Mouse (Mus musculus) CH12.LX (cell line): ENCODE measurements around the gene Card19. TPM values are rescaled to one million over a fixed set of nuclear protein-coding genes. Genes with fewer than 3 reads are reported as not detected.

Experiments used
- DNase-seq: peaks from one replicate; pipeline ENCODE4 v3.0.0-alpha.2; 2013; ENCODE audit errors: extremely low read depth
- H3K27ac ChIP-seq: 2 replicates; pipeline ENCODE4 v1.5.1; 2012; ENCODE audit warnings: low read depth, mild to moderate bottlenecking, control low read depth, moderate library complexity; ENCODE audit not compliant: insufficient read depth
- H3K27me3 ChIP-seq: replicated peaks from 2 replicates; pipeline ENCODE3; 2012; ENCODE audit warnings: inconsistent platforms
- H3K36me3 ChIP-seq, 2 experiments: replicated peaks in 1 of 2; 2 replicates each; pipeline versions ENCODE3 to v1.6.1; 2012; ENCODE audit warnings: inconsistent platforms in 1 of 2, low read length in 1 of 2, mild to moderate bottlenecking in 1 of 2, mixed read lengths in 1 of 2, moderate library complexity in 1 of 2; ENCODE audit not compliant: control insufficient read depth in 1 of 2, insufficient read depth in 1 of 2
- H3K4me1 ChIP-seq, 2 experiments: 2 replicates each; pipeline ENCODE4 v1.6.1; 2012; ENCODE audit warnings: inconsistent platforms in 1 of 2, moderate library complexity in 1 of 2; ENCODE audit not compliant: insufficient read depth in 2 of 2, control insufficient read depth in 1 of 2
- H3K4me2 ChIP-seq: 2 replicates; pipeline ENCODE4 v1.6.1; 2012; ENCODE audit warnings: low read depth, mild to moderate bottlenecking, control low read depth; ENCODE audit not compliant: poor library complexity, insufficient read depth, severe bottlenecking
- H3K4me3 ChIP-seq, 3 experiments: fragments of 150-350 bp in 1 of 3; sonication (generic) in 1 of 3; replicated peaks in 1 of 3; 2 replicates each; pipeline versions ENCODE3 to v1.5.1; 2011 to 2012; ENCODE audit warnings: low read depth in 2 of 3, low read length in 2 of 3, mild to moderate bottlenecking in 2 of 3, moderate library complexity in 2 of 3, control low read depth in 1 of 3, improper control_type of control experiment in 1 of 3, inconsistent platforms in 1 of 3, mixed read lengths in 1 of 3; ENCODE audit not compliant: poor library complexity in 1 of 3
- H3K79me2 ChIP-seq: replicated peaks from 2 replicates; pipeline ENCODE4 v1.6.1; 2012; ENCODE audit warnings: mild to moderate bottlenecking, moderate library complexity; ENCODE audit not compliant: control insufficient read depth, poor library complexity, insufficient read depth, severe bottlenecking; ENCODE audit errors: extremely low read depth
- H3K9ac ChIP-seq: 2 replicates; pipeline ENCODE4 v1.6.1; 2012; ENCODE audit warnings: low read depth, mild to moderate bottlenecking, control low read depth, moderate library complexity; ENCODE audit not compliant: insufficient read depth
- H3K9me3 ChIP-seq: replicated peaks from 2 replicates; pipeline ENCODE3; 2012; ENCODE audit warnings: low read length, inconsistent platforms, mixed read lengths
- CHD2 ChIP-seq: IDR thresholded peaks from 2 replicates; pipeline ENCODE4 v1.6.1; 2011; ENCODE audit warnings: low read length, improper control_type of control experiment
- CTCF ChIP-seq, 2 experiments: IDR thresholded peaks in 1 of 2; conservative IDR thresholded peaks in 1 of 2; 2 replicates each; pipeline ENCODE4 v1.5.1; 2011 to 2012; ENCODE audit warnings: low read depth in 2 of 2, low read length in 2 of 2, improper control_type of control experiment in 1 of 2, inconsistent platforms in 1 of 2, mild to moderate bottlenecking in 1 of 2, moderate library complexity in 1 of 2
- E2F4 ChIP-seq: IDR thresholded peaks from 2 replicates; pipeline ENCODE4 v1.6.1; 2011; ENCODE audit warnings: low read depth, low read length, improper control_type of control experiment; ENCODE audit not compliant: insufficient replicate concordance
- KAT2A ChIP-seq: IDR thresholded peaks from 2 replicates; pipeline ENCODE4 v1.6.1; 2012; ENCODE audit warnings: low read length, improper control_type of control experiment, inconsistent platforms; ENCODE audit not compliant: insufficient replicate concordance
- MAFK ChIP-seq: IDR thresholded peaks from 2 replicates; pipeline ENCODE4 v1.6.1; 2011; ENCODE audit warnings: low read length, improper control_type of control experiment; ENCODE audit not compliant: insufficient replicate concordance
- MAZ ChIP-seq: IDR thresholded peaks from 2 replicates; pipeline ENCODE4 v1.6.1; 2012; ENCODE audit warnings: low read depth, mild to moderate bottlenecking, inconsistent platforms, low read length, improper control_type of control experiment, moderate library complexity
- PAX5 ChIP-seq: IDR thresholded peaks from 2 replicates; pipeline ENCODE4 v1.6.1; 2012; ENCODE audit warnings: low read length, inconsistent platforms, mixed read lengths
- POLR2A ChIP-seq: IDR thresholded peaks from 2 replicates; pipeline ENCODE4 v1.6.1; 2011; ENCODE audit warnings: low read depth, mild to moderate bottlenecking, improper control_type of control experiment, low read length
- POLR2AphosphoS2 ChIP-seq: IDR thresholded peaks from 2 replicates; pipeline ENCODE4 v1.6.1; 2011; ENCODE audit warnings: low read depth, low read length, improper control_type of control experiment
- RAD21 ChIP-seq: IDR thresholded peaks from 2 replicates; pipeline ENCODE4 v1.6.1; 2011; ENCODE audit warnings: low read depth, mild to moderate bottlenecking, low read length, improper control_type of control experiment, moderate library complexity
- RCOR1 ChIP-seq: conservative IDR thresholded peaks from 2 replicates; pipeline ENCODE4 v1.6.1; 2012; ENCODE audit warnings: low read depth, mild to moderate bottlenecking, inconsistent platforms, low read length, improper control_type of control experiment
- SMC3 ChIP-seq: IDR thresholded peaks from 2 replicates; pipeline ENCODE4 v1.6.1; 2011; ENCODE audit warnings: low read depth, low read length, improper control_type of control experiment
- TBP ChIP-seq: conservative IDR thresholded peaks from 2 replicates; pipeline ENCODE4 v1.6.1; 2011; ENCODE audit warnings: low read depth, low read length, improper control_type of control experiment
- TCF12 ChIP-seq: IDR thresholded peaks from 2 replicates; pipeline ENCODE4 v1.6.1; 2014; ENCODE audit warnings: low read depth, mild to moderate bottlenecking, inconsistent platforms, low read length, improper control_type of control experiment
- UBTF ChIP-seq: IDR thresholded peaks from 2 replicates; pipeline ENCODE4 v1.6.1; 2012; ENCODE audit warnings: low read depth, mild to moderate bottlenecking, inconsistent platforms, low read length, improper control_type of control experiment, moderate library complexity
- USF1 ChIP-seq: IDR thresholded peaks from 2 replicates; pipeline ENCODE4 v1.6.1; 2014; ENCODE audit warnings: low read depth, mild to moderate bottlenecking, inconsistent platforms, low read length, improper control_type of control experiment
- USF2 ChIP-seq: conservative IDR thresholded peaks from 2 replicates; pipeline ENCODE4 v1.6.1; 2011; ENCODE audit warnings: low read depth, low read length, improper control_type of control experiment
- ZC3H11A ChIP-seq: IDR thresholded peaks from 2 replicates; pipeline ENCODE4 v1.6.1; 2012; ENCODE audit warnings: low read depth, mild to moderate bottlenecking, inconsistent platforms, low read length, improper control_type of control experiment
- ZKSCAN1 ChIP-seq: IDR thresholded peaks from 2 replicates; pipeline ENCODE4 v1.6.1; 2012; ENCODE audit warnings: low read depth, inconsistent platforms, low read length, improper control_type of control experiment, borderline replicate concordance
- ZMIZ1 ChIP-seq: IDR thresholded peaks from 2 replicates; pipeline ENCODE4 v1.6.1; 2012; ENCODE audit warnings: low read depth, mild to moderate bottlenecking, inconsistent platforms, low read length, improper control_type of control experiment
- ZNF384 ChIP-seq: IDR thresholded peaks from 2 replicates; pipeline ENCODE4 v1.6.1; 2012; ENCODE audit warnings: low read depth, low read length, improper control_type of control experiment, inconsistent platforms
- dilution Hi-C: fragments of 300-500 bp; cut with MboI; formaldehyde crosslinking; loops from 2 replicates; pipeline ENCODE4 v1.14.3; 2020; ENCODE audit warnings: low sequenced_read_pairs; ENCODE audit not compliant: extremely low pct_unique_long_range_greater_than_20kb, extremely low pct_ligation_motif_present
- in situ Hi-C: fragments of 300-500 bp; cut with MboI; formaldehyde crosslinking; loops from 3 replicates; pipeline ENCODE4 v1.14.3; 2019; ENCODE audit warnings: low sequenced_read_pairs, low pct_ligation_motif_present, low pct_unique_long_range_greater_than_20kb, mixed read lengths
- polyA plus RNA-seq: library from polyadenylated mRNA; unstranded; fragments of >175 nt; gene quantifications from 2 replicates; pipeline ENCODE4 v1.2.1, GENCODE M21; 2012; ENCODE audit warnings: low read depth; ENCODE audit not compliant: insufficient read length
- total RNA-seq, 2 experiments: library from RNA; depleted of rRNA; stranded (reverse); fragments of 300-350 nt in 1 of 2; fragments of >200 nt in 1 of 2; gene quantifications; 2 replicates each; pipeline ENCODE4 v1.2.3; 2012 to 2014

The Card19 gene
- total and polyA plus RNA-seq, 3 experiments: 3.9 to 9.3 (median 5.2) TPM

DNA sequence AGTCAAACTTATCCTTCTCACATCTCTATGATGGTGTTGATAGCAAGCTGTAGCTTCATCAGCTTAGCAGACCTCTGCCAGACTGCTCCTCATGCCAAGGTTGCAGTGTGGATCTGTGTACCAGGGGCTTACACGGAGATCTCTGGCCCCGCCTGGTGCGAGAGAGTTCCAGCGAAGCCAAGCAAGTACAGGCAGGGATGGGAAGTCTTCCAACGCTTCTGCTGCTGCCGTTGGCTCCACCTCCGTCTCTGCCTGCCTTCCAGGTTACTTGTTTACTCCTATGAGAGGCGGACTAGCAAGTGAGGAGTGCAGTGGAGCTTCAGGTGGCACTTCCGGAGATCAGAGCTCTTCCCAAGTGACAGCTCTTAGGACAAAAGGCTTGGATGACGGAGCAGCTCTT lies 8.5 kb upstream of the Card19 start:
- Histone ChIP-seq H3K4me1 (peaks cover 8 to 23% of the 10 kb centered on the region in 2 experiments), H3K4me2 (no peak overlapping the region), H3K79me2 (no peaks in the 10 kb centered on the region), H3K27me3 (no peaks in the 10 kb centered on the region), H3K9me3 (peaks cover 5% of the 10 kb centered on the region), H3K9ac (no peak overlapping the region), H3K4me3 (no peak overlapping the region), H3K27ac (no peak overlapping the region), H3K36me3 (no peaks in the 10 kb centered on the region)
- no peak for DNase-seq
- TF ChIP-seq MAFK (no peak), USF1 (no peak), TCF12 (no peak), RCOR1 (no peak), ZKSCAN1 (no peak), CHD2 (no peak), SMC3 (no peak), ZNF384 (no peak), ZC3H11A (no peak), PAX5 (no peak), POLR2AphosphoS2 (no peak), KAT2A (no peak), RAD21 (no peak), MAZ (no peak), UBTF (no peak), CTCF (conservative IDR thresholded peaks at IDR 0.05 in 1 of 2, IDR thresholded peaks at IDR 0.05 in 1 of 2; ENCODE audit: low read depth in 2 of 2, low read length in 2 of 2) (no peak), USF2 (no peak)
- in situ Hi-C loops: no loop called here
- dilution Hi-C loops: no loop called here

GRCm38 (mm10) chr13:49220912-49221311 lies 5.1 kb upstream of the Card19 start:
- Histone ChIP-seq H3K36me3 (no peaks in the 10 kb centered on the region), H3K9ac (no peak overlapping the region), H3K4me1 (peaks cover 8 to 31% of the 10 kb centered on the region in 2 experiments), H3K4me2 (no peak overlapping the region), H3K79me2 (no peaks in the 10 kb centered on the region), H3K27ac (no peak overlapping the region), H3K27me3 (peaks cover 16% of the 10 kb centered on the region), H3K9me3 (peaks cover 5% of the 10 kb centered on the region), H3K4me3 (no peak overlapping the region)
- dilution Hi-C loops: no loop called here
- in situ Hi-C loops: no loop called here
- no peak for DNase-seq
- TF ChIP-seq POLR2A (no peak), E2F4 (no peak), ZMIZ1 (no peak), CTCF (conservative IDR thresholded peaks at IDR 0.05 in 1 of 2, IDR thresholded peaks at IDR 0.05 in 1 of 2; ENCODE audit: low read depth in 2 of 2, low read length in 2 of 2) (peak in 1 of 2 experiments; percentile 27; a peak in 2 of 4 replicates), TBP (no peak), USF2 (no peak)
